Mouse (Mus musculus): Measurements from ENCODE around the gene Plxnb2. TPM values are rescaled to one million over a fixed set of nuclear protein-coding genes. Genes with fewer than 3 reads are reported as not detected.

Gene Plxnb2
- polyA plus RNA-seq, 1 experiment: 206 TPM

DNA sequence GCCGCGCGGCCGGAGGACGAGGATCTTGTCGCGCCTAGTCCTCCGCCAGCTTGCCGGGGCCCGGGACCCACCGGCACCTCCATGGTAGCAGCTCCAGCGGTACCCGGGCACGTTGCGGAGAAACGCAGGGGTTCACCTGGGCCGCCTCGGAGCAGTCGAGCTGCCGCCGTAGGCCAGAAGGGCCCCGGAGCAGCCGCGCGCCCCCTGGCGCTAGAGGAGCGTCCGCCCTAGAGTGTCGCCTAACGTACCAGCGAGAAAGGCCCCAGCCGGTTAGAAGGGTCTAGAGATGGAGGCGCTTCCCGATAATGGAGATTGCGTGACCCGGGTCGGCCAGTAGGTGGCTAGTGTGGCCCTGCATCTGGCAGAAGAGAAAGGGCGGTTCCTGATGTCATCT is 15.7 kb upstream of the Plxnb2 start, which contains the start of gene Dennd6b:
Gene Dennd6b (minus strand): TSS at position 184 of the 394 bp plus-strand sequence.
- Histone ChIP-seq H3K36me3 (ENCODE audit: control insufficient read depth, insufficient read depth) (no peaks in the 10 kb centered on the region), H3ac (ENCODE audit: control insufficient read depth, insufficient read length, low read depth) (peak within 1 kb of the TSS; percentile 99), H3K79me3 (ENCODE audit: low read depth) (no peaks in the 10 kb centered on the region), H3K4me3 (ENCODE audit: insufficient read depth, poor library complexity, severe bottlenecking) (peak within 1 kb of the TSS; percentile 99), H3K79me2 (ENCODE audit: control insufficient read depth, insufficient read depth) (no peaks in the 10 kb centered on the region), H3K27me3 (ENCODE audit: control insufficient read depth, insufficient read depth, insufficient read length) (no peaks in the 10 kb centered on the region)
- TF ChIP-seq MYOG (IDR thresholded peaks at IDR 0.05; ENCODE audit: control insufficient read depth, extremely low read depth, insufficient read length) (no peak), CTCF (IDR thresholded peaks at IDR 0.05; ENCODE audit: control insufficient read depth, insufficient read depth, insufficient read length) (peak; percentile 96), FOSL1 (IDR thresholded peaks at IDR 0.05; ENCODE audit: insufficient read depth, low read length, poor library complexity, severe bottlenecking) (no peak), MYOD1 (IDR thresholded peaks at IDR 0.05; ENCODE audit: control insufficient read depth, insufficient read length, low read depth) (no peak), MAX (IDR thresholded peaks at IDR 0.05) (peak; percentile 86)

GRCm38 (mm10) chr15:89195690-89196312 is 15.2 kb upstream of the Plxnb2 start:
- H3K36me3 ChIP-seq (ENCODE audit: control insufficient read depth, insufficient read depth): no peaks in the 10 kb centered on the region
- no peaks in the 10 kb centered on the region for H3K79me3 ChIP-seq (ENCODE audit: low read depth)
- no peaks in the 10 kb centered on the region for H3K27me3 ChIP-seq (ENCODE audit: control insufficient read depth, insufficient read depth, insufficient read length)
- H3K79me2 ChIP-seq (ENCODE audit: control insufficient read depth, insufficient read depth): no peaks in the 10 kb centered on the region
- TF ChIP-seq MYOG (IDR thresholded peaks at IDR 0.05; ENCODE audit: control insufficient read depth, extremely low read depth, insufficient read length) (no peak), CEBPB (IDR thresholded peaks at IDR 0.05; ENCODE audit: low read depth) (no peak), MYOD1 (IDR thresholded peaks at IDR 0.05; ENCODE audit: control insufficient read depth, insufficient read length, low read depth) (no peak), MAX (IDR thresholded peaks at IDR 0.05) (no peak), USF1 (IDR thresholded peaks at IDR 0.05; ENCODE audit: low read depth) (no peak), FOSL1 (IDR thresholded peaks at IDR 0.05; ENCODE audit: insufficient read depth, low read length, poor library complexity, severe bottlenecking) (no peak), CTCF (IDR thresholded peaks at IDR 0.05; ENCODE audit: control insufficient read depth, insufficient read depth, insufficient read length) (no peak)
- H3K4me3 ChIP-seq (ENCODE audit: insufficient read depth, poor library complexity, severe bottlenecking): peak overlapping the region; percentile 99
- H3ac ChIP-seq (ENCODE audit: control insufficient read depth, insufficient read length, low read depth): peak overlapping the region; percentile 99

- no peaks in the 10 kb centered on the region for H3K79me3 ChIP-seq (ENCODE audit: low read depth)
Observed at GRCm38 (mm10) chr15:89195261-89195681, 14.7 kb upstream of the Plxnb2 start.

GRCm38 (mm10) chr15:89184937-89185227 is 4.3 kb upstream of the Plxnb2 start:
- Histone ChIP-seq H3ac (ENCODE audit: control insufficient read depth, insufficient read length, low read depth) (no peak overlapping the region), H3K36me3 (ENCODE audit: control insufficient read depth, insufficient read depth) (no peaks in the 10 kb centered on the region), H3K4me3 (ENCODE audit: insufficient read depth, poor library complexity, severe bottlenecking) (no peak overlapping the region), H3K79me2 (ENCODE audit: control insufficient read depth, insufficient read depth) (peaks cover 7% of the 10 kb centered on the region), H3K79me3 (ENCODE audit: low read depth) (peaks cover 2% of the 10 kb centered on the region), H3K27me3 (ENCODE audit: control insufficient read depth, insufficient read depth, insufficient read length) (no peaks in the 10 kb centered on the region)
- TF ChIP-seq FOSL1 (IDR thresholded peaks at IDR 0.05; ENCODE audit: insufficient read depth, low read length, poor library complexity, severe bottlenecking) (no peak), CTCF (IDR thresholded peaks at IDR 0.05; ENCODE audit: control insufficient read depth, insufficient read depth, insufficient read length) (no peak), MYOD1 (IDR thresholded peaks at IDR 0.05; ENCODE audit: control insufficient read depth, insufficient read length, low read depth) (no peak), MYOG (IDR thresholded peaks at IDR 0.05; ENCODE audit: control insufficient read depth, extremely low read depth, insufficient read length) (no peak), USF1 (IDR thresholded peaks at IDR 0.05; ENCODE audit: low read depth) (no peak), CEBPB (IDR thresholded peaks at IDR 0.05; ENCODE audit: low read depth) (no peak), MAX (IDR thresholded peaks at IDR 0.05) (no peak)

More at GRCm38 (mm10) chr15:89195261-89195681, 14.7 kb upstream of the Plxnb2 start:
- no peaks in the 10 kb centered on the region for H3K27me3 ChIP-seq (ENCODE audit: control insufficient read depth, insufficient read depth, insufficient read length)
- no peaks in the 10 kb centered on the region for H3K36me3 ChIP-seq (ENCODE audit: control insufficient read depth, insufficient read depth)
- no peaks in the 10 kb centered on the region for H3K79me2 ChIP-seq (ENCODE audit: control insufficient read depth, insufficient read depth)
- peak overlapping the region; percentile 62 for H3ac ChIP-seq (ENCODE audit: control insufficient read depth, insufficient read length, low read depth)
- peak overlapping the region; percentile 99 for H3K4me3 ChIP-seq (ENCODE audit: insufficient read depth, poor library complexity, severe bottlenecking)
- TF ChIP-seq MYOG (IDR thresholded peaks at IDR 0.05; ENCODE audit: control insufficient read depth, extremely low read depth, insufficient read length) (no peak), MAX (IDR thresholded peaks at IDR 0.05) (no peak), USF1 (IDR thresholded peaks at IDR 0.05; ENCODE audit: low read depth) (no peak), CEBPB (IDR thresholded peaks at IDR 0.05; ENCODE audit: low read depth) (no peak), MYOD1 (IDR thresholded peaks at IDR 0.05; ENCODE audit: control insufficient read depth, insufficient read length, low read depth) (no peak)

- Histone ChIP-seq H3K79me3 (ENCODE audit: low read depth) (peaks cover 7% of the 10 kb centered on the region), H3ac (ENCODE audit: control insufficient read depth, insufficient read length, low read depth) (no peak overlapping the region), H3K36me3 (ENCODE audit: control insufficient read depth, insufficient read depth) (no peaks in the 10 kb centered on the region), H3K79me2 (ENCODE audit: control insufficient read depth, insufficient read depth) (peaks cover 13% of the 10 kb centered on the region), H3K4me3 (ENCODE audit: insufficient read depth, poor library complexity, severe bottlenecking) (no peak overlapping the region), H3K27me3 (ENCODE audit: control insufficient read depth, insufficient read depth, insufficient read length) (no peaks in the 10 kb centered on the region)
- TF ChIP-seq FOSL1 (IDR thresholded peaks at IDR 0.05; ENCODE audit: insufficient read depth, low read length, poor library complexity, severe bottlenecking) (no peak), MYOG (IDR thresholded peaks at IDR 0.05; ENCODE audit: control insufficient read depth, extremely low read depth, insufficient read length) (no peak), MAX (IDR thresholded peaks at IDR 0.05) (no peak), CEBPB (IDR thresholded peaks at IDR 0.05; ENCODE audit: low read depth) (no peak), MYOD1 (IDR thresholded peaks at IDR 0.05; ENCODE audit: control insufficient read depth, insufficient read length, low read depth) (no peak), USF1 (IDR thresholded peaks at IDR 0.05; ENCODE audit: low read depth) (no peak), CTCF (IDR thresholded peaks at IDR 0.05; ENCODE audit: control insufficient read depth, insufficient read depth, insufficient read length) (no peak)
Observed at GRCm38 (mm10) chr15:89184141-89184936, 3.8 kb upstream of the Plxnb2 start.
